10 mouse cellular contexts compared by ENCODE assay signal in genomic region chr13:82092186-82092585, GRCm38 (mm10).
A peak's percentile ranks its signal among the peaks of the same experiment; 100 is the strongest.
DNase-seq lines count a peak whose midpoint lies in the region; ATAC-seq and TF ChIP-seq lines count a peak whose summit lies in the region.
"Had no signal": no experiment of that assay in that cellular context is flagged by ENCODE, and none has a peak within 500 bp of the region (broad histone marks: within the 10 kb centered on the region; RNA-seq: fewer than 3 reads in every experiment).

No protein-coding gene starts in this region.

- no peak for TF ChIP-seq EP300 in heart, adult 2 months (IDR thresholded peaks at IDR 0.05; ENCODE audit: insufficient read depth, low read depth, low read length)
- no peak for TF ChIP-seq EP300 in liver, embryonic 14.5 days (IDR thresholded peaks at IDR 0.05; ENCODE audit: low read depth)

- no peaks in the 10 kb centered on the region for H3K79me2 ChIP-seq in heart, adult 2 months (replicated peaks; ENCODE audit: control insufficient read depth, insufficient read depth, low read length)

- no peaks in the 10 kb centered on the region for H3K9me3 ChIP-seq in liver, embryonic 14.5 days (ENCODE audit: control insufficient read depth, low read length)
- no peaks in the 10 kb centered on the region for H3K9me3 ChIP-seq in intestine, embryonic 15.5 days
- H3K9me3 ChIP-seq: heart, embryonic 15.5 days; liver, embryonic 15.5 days had no signal

- TF ChIP-seq POLR2A in heart, adult 2 months (IDR thresholded peaks at IDR 0.05; ENCODE audit: insufficient read depth, low read depth, low read length), result no peak

- TF ChIP-seq CTCF in heart, adult 2 months (IDR thresholded peaks at IDR 0.05), result peak; percentile 34
- peak; percentile 53 for TF ChIP-seq CTCF in liver, embryonic 14.5 days (IDR thresholded peaks at IDR 0.05; ENCODE audit: low read depth)

- no peak overlapping the region for H3K4me2 ChIP-seq in liver, embryonic 14.5 days (ENCODE audit: low read depth)
- H3K4me2 ChIP-seq in intestine, embryonic 15.5 days (replicated peaks), result no peak overlapping the region
- H3K4me2 ChIP-seq: heart, embryonic 15.5 days; liver, embryonic 15.5 days had no signal

- H3K27me3 ChIP-seq in heart, adult 2 months (ENCODE audit: control insufficient read depth, insufficient read depth, low read length), result no peaks in the 10 kb centered on the region
- no peaks in the 10 kb centered on the region for H3K27me3 ChIP-seq in liver, embryonic 14.5 days (ENCODE audit: control insufficient read depth, insufficient read depth, low read length)
- H3K27me3 ChIP-seq in intestine, embryonic 15.5 days (replicated peaks), result no peaks in the 10 kb centered on the region
- H3K27me3 ChIP-seq: heart, embryonic 15.5 days; liver, embryonic 15.5 days had no signal

- no peak overlapping the region for H3K9ac ChIP-seq in heart, adult 2 months (ENCODE audit: low read depth, low read length)
- H3K9ac ChIP-seq in liver, embryonic 14.5 days (replicated peaks), result no peak overlapping the region
- H3K9ac ChIP-seq in intestine, embryonic 15.5 days, result no peak overlapping the region
- H3K9ac ChIP-seq: heart, embryonic 15.5 days; liver, embryonic 15.5 days had no signal

- no peak overlapping the region for H3K4me3 ChIP-seq in heart, adult 2 months
- no peak overlapping the region for H3K4me3 ChIP-seq in liver, embryonic 14.5 days (ENCODE audit: insufficient read depth in 1 of 2, low read depth in 2 of 2, low read length in 2 of 2)
- no peak overlapping the region for H3K4me3 ChIP-seq in intestine, embryonic 15.5 days (replicated peaks)
- H3K4me3 ChIP-seq: heart, embryonic 15.5 days; liver, embryonic 15.5 days had no signal

- intact Hi-C loops in heart, adult 2 months (cut with DNase I), result no loop called here

- no peak for ATAC-seq in liver, embryonic 14.5 days (ENCODE audit: insufficient read depth)
- ATAC-seq in intestine, embryonic 15.5 days, result no peak

- H3K36me3 ChIP-seq in heart, adult 2 months (ENCODE audit: control insufficient read depth, insufficient read depth, low read length), result no peaks in the 10 kb centered on the region
- no peaks in the 10 kb centered on the region for H3K36me3 ChIP-seq in liver, embryonic 14.5 days (replicated peaks; ENCODE audit: control insufficient read depth, insufficient read depth, low read depth)
- no peaks in the 10 kb centered on the region for H3K36me3 ChIP-seq in intestine, embryonic 15.5 days
- H3K36me3 ChIP-seq: heart, embryonic 15.5 days; liver, embryonic 15.5 days had no signal

- DNase-seq in heart, adult 2 months, result no peak
- no peak for DNase-seq in heart, adult 11 months
- DNase-seq in spleen, adult 18-20 months, result peak; percentile 10 to 35
- no peak for DNase-seq in spleen, adult 12 weeks (ENCODE audit: low spot score)
- peak; percentile 2 for DNase-seq in cerebellum, adult 9-11 months
- no peak for DNase-seq in liver, embryonic 14.5 days (ENCODE audit: low read depth in 3 of 3, low spot score in 3 of 3)
- DNase-seq in urinary bladder, adult 18-20 months (ENCODE audit: low spot score in 2 of 2), result no peak

- no peak overlapping the region for H3K27ac ChIP-seq in heart, adult 2 months
- no peak overlapping the region for H3K27ac ChIP-seq in liver, embryonic 14.5 days
- no peak overlapping the region for H3K27ac ChIP-seq in intestine, embryonic 15.5 days
- H3K27ac ChIP-seq: heart, embryonic 15.5 days; liver, embryonic 15.5 days had no signal

- 85% methylated on average over 5 of the region's 5 CpGs for WGBS in heart, adult 2 months
- 55% methylated on average over 5 of the region's 5 CpGs for WGBS in liver, embryonic 14.5 days (ENCODE audit: insufficient replicate concordance)
- WGBS in intestine, embryonic 15.5 days, result 84% methylated on average over 5 of the region's 5 CpGs

- no peaks in the 10 kb centered on the region for H3K4me1 ChIP-seq in heart, adult 2 months (ENCODE audit: control insufficient read depth, insufficient read depth, low read length)
- no peaks in the 10 kb centered on the region for H3K4me1 ChIP-seq in liver, embryonic 14.5 days (replicated peaks; ENCODE audit: control insufficient read depth in 2 of 2, insufficient read depth in 2 of 2, low read length in 1 of 2)
- H3K4me1 ChIP-seq in intestine, embryonic 15.5 days (replicated peaks), result no peaks in the 10 kb centered on the region
- H3K4me1 ChIP-seq: heart, embryonic 15.5 days; liver, embryonic 15.5 days had no signal

Comparison
In these comparisons a context has a peak if more than half of its experiments do, and no peak if none do; other contexts are left out.
1. DNase-seq: peak in spleen, adult 18-20 months (2 of 2) and cerebellum, adult 9-11 months (single experiment); none in heart, adult 2 months (0 of 2), heart, adult 11 months (single experiment), spleen, adult 12 weeks (single experiment), liver, embryonic 14.5 days (0 of 3) and urinary bladder, adult 18-20 months (0 of 2).